Mouse (Mus musculus): Measurements from ENCODE around the gene Srsf5.

DNA sequence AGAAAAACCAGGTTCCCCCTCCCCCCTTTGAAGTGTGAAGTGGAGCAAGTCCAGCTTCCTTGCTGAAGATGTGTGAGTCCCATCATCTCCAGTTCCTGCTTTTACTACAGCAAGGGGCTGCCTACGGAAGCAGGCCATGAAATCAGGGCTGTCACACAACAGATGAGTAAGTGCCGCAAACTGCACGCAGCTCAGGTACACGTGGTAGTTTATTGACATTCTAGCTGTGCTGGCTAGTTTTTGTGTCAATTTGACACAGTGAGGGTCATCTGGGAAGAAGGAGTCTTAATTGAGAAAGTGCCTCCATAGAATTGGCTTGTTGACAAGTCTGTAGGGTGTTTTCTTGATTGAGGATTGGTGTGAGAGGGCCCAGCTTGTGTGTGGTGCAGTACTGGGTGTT is 17.3 kb downstream of the Srsf5 start:
- TF ChIP-seq CTCF (conservative IDR thresholded peaks at IDR 0.05; ENCODE audit: low read length) (no peak), POU5F1 (IDR thresholded peaks at IDR 0.05; ENCODE audit: borderline replicate concordance, low read length) (no peak), NANOG (IDR thresholded peaks at IDR 0.05; ENCODE audit: borderline replicate concordance, low read length) (no peak)

Data from E14TG2a.4 (cell line).